Mouse (Mus musculus): ENCODE results near the gene Mtif3.

The Mtif3 gene

GRCm38 (mm10) chr5:146963118-146963936 is at the start of gene Mtif3:
Mtif3 (minus strand) TSS chr5:146963800.
- in situ Hi-C loops (cut with MboI, MseI): no loop called here

GRCm38 (mm10) chr5:147011333-147011732 is 47.7 kb upstream of the Mtif3 start:
- in situ Hi-C loops (cut with MboI, MseI): no loop called here

GRCm38 (mm10) chr5:147003303-147003702 is 39.7 kb upstream of the Mtif3 start:
- in situ Hi-C loops (cut with MboI, MseI): no loop called here

DNA sequence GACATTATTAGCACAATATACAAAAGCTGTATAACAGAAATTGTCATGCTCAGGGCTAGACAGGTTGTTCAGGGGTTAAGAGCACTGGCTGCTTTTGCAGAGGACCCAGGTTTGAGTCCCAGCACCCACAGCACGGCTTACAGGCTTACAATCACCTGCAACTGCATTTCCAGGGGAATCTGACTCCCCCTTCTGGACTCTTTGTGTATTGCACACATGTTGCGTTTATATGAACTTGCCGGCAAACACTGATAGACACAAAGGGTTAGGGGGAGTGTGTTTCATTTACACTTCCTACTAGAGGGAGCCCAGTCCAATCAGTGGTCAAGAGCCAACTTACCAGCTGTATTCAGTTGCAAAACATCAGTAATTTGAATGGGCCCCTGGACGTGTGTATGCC is 37.7 kb upstream of the Mtif3 start:
- in situ Hi-C loops (cut with MboI, MseI): no loop called here

DNA sequence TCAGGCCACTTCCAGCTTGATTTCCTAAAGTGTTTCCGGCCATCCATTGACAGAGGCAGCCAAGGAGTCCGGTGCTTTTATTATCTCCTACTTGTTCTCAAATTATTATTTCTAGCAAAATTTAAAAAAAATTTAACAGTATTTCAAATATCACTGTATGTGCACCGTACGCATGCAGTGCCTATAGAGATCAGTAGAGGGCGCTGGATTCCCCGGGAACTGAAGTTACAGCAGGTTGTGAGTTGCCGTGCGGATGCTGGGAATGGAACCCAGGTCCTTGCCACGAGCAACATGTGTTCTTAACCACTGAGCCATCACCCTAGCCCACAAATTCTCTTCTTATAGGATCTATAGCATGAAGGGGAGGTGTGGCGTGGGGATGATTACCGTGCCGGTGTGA is 35.2 kb upstream of the Mtif3 start:
- in situ Hi-C loops (cut with MboI, MseI): no loop called here

GRCm38 (mm10) chr5:146996812-146997211 is 33.2 kb upstream of the Mtif3 start:
- in situ Hi-C loops (cut with MboI, MseI): no loop called here

GRCm38 (mm10) chr5:146994973-146995372 is 31.4 kb upstream of the Mtif3 start:
- in situ Hi-C loops (cut with MboI, MseI): no loop called here

GRCm38 (mm10) chr5:146993509-146993908 is 29.9 kb upstream of the Mtif3 start:
- in situ Hi-C loops (cut with MboI, MseI): no loop called here

DNA sequence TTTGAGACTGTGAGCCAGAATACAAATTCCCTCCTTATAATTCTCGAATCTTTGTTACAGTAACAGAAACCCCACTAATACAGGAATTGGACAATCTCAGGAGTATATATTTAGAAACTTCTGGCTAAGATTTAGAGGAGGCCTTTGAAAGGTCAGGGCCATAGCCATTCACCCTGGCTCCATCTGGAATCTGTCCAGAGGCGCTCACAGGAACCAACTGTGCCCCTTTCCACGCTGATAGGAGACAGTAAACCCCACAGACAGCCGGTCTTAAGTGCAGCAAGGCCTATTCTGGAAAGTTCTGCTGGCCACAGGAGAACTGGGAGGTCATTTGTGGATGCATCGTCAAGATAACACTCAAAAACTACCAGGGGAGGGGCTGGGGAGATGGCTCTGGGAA is 25.5 kb upstream of the Mtif3 start:
- in situ Hi-C loops (cut with MboI, MseI): no loop called here

DNA sequence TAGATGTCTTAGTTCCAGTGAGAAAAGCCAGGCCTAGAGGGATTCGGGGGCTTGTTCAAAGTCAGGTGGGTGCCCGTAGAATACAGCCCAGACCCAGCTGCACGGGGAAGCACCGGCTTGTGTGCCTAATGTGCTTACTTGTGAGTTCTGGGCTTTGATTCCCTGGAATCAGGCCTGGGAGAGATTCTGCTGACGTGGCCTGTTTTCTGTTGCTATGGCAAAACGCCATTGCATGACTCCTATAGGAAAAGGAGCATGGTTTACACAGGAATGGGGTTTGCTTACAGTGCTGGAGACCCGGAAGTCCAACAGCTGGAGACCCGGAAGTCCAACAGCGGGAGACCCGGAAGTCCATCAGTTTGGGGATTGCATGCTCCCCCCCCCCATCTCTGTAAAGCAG is 24.0 kb upstream of the Mtif3 start:
- in situ Hi-C loops (cut with MboI, MseI): no loop called here

GRCm38 (mm10) chr5:146985725-146986433 is 22.3 kb upstream of the Mtif3 start:
- in situ Hi-C loops (cut with MboI, MseI): no loop called here

DNA sequence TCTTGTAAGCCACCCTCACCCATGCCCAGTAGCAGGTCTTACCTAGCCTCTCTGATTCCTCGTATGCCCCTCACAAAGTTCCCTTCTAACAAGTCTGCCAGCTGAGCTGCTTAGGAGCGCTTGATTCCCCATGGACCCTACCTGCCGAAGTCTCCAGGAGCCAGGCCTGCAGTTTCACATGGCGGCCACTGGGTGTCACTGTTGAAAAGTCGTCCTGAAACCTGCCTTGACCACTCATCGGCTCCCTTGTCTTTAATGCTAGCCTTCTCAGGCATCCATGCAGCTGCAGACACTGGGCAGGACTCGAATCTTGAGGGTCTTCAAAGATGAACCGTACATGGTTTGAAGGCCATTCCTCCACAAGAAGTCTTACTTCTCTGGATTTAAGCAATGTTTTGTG is 19.6 kb upstream of the Mtif3 start:
- in situ Hi-C loops (cut with MboI, MseI): no loop called here

DNA sequence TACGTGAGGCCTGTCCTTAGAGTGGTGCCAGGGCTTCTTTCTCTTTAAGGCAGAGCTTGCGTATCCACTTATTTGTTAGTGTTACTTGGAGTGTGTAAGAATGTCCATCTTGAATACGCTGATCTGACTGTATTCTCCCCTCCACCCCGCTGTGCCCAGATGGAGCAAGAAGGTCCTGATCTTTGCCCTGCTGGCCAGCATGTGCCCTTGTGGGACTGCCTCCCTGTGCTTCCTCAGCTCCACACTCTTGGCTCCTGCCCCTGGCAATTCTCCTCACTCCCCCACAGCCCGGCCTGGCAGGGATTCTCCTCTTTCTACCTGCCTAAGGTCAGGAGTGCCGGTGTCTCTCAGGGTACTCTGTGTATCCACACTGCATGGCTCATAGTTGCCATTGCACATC is 17.8 kb upstream of the Mtif3 start:
- in situ Hi-C loops (cut with MboI, MseI): no loop called here

GRCm38 (mm10) chr5:146974781-146975123 is 11.2 kb upstream of the Mtif3 start:
- in situ Hi-C loops (cut with MboI, MseI): no loop called here

DNA sequence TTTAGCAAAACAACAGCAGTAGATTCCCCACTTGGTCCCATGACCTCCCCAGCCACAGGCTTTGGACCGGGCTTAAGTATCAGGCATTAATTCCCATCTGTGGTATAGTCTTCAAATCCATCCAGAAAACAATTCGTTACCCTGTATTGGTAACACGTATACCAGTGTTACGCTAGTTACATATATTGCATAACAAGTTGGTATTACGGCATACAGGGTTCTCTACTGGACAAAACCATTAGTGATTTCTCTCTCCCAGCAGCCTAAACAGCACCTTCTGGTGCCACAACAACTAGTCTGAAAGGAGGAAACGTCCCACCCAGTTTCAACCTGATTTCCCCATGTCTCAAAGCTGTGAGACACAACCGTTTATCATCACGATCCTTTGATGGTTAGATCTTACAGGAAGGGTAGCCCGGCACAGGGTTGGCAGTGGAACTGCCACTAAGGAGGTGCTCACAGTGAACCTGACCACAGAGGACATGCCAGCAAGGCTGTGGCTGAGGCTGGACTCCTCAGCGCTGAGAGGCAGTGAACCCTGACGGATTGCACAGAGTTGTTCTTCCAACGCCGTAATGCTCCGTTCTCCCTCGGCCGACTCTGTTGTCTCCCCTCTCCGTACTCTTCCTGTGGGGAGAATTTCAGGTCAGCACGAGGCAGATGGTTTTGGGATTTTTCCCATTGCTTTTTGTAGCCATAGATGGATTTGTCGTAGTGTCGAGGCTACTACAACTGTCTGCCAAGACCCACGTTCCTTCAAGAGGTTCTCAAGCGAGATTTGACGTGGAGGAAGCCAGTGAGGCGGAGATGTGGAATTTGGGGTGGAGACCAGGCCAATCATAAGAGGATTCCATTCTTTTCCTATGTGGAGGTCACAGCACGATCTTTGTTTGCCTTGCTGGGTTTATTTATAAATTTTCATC is 10.5 kb upstream of the Mtif3 start:
- in situ Hi-C loops (cut with MboI, MseI): no loop called here

DNA sequence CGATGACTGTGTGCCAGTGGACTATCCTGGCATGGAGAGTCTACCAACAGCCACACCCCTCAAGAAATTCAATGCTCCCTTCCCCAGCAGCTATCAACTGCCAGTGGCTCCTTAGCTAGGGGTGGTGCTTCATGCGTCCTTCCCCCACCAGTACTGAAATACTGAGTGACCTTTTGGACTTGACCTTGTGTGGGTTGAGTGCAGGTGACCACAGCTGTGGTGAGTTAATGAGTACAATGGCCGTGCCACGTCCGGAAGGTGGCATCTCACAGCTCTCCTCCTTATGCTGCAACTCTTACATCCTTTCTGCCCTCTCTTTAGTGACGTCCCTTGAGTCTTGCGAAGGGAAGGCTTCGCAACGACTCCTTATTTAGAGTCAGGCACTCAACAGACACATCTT is 9.8 kb upstream of the Mtif3 start:
- in situ Hi-C loops (cut with MboI, MseI): no loop called here

DNA sequence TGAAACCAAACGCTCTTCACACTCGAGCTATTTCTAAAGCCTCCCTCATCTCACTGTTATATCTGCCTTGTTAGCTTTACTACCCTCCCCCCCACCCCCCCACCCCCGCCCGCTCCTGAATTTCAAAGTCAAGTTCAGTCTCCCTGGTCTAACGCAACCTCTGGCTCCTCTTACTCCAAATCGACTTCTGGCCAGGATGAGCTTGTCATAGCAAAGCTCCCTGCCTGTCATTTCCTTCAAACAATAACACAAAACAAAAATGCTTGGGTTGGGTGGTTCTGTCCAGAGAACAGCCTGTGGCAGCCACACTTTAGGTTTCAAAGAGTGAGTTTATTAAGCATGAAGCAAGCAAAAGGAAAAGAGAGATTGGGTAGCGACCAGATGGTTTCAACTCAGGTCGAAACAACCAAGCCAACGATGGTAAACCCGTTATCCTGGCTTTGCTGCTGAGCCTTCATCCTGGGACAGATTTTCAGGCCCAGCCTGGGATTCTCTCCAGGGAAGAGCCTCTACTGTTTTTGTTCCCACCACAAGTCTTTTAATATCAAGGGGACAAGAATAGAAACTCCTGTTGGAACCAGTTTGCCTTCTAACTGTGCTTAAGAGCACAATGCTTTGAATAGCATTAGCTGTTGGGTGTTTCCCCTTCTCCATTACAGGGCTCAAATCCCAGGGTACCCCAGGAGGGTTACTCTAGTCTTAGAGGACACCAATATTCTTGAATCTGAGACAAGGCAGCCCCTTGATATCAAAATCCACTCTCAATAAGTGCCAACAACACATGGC is 8.4 kb upstream of the Mtif3 start:
- in situ Hi-C loops (cut with MboI, MseI): no loop called here

DNA sequence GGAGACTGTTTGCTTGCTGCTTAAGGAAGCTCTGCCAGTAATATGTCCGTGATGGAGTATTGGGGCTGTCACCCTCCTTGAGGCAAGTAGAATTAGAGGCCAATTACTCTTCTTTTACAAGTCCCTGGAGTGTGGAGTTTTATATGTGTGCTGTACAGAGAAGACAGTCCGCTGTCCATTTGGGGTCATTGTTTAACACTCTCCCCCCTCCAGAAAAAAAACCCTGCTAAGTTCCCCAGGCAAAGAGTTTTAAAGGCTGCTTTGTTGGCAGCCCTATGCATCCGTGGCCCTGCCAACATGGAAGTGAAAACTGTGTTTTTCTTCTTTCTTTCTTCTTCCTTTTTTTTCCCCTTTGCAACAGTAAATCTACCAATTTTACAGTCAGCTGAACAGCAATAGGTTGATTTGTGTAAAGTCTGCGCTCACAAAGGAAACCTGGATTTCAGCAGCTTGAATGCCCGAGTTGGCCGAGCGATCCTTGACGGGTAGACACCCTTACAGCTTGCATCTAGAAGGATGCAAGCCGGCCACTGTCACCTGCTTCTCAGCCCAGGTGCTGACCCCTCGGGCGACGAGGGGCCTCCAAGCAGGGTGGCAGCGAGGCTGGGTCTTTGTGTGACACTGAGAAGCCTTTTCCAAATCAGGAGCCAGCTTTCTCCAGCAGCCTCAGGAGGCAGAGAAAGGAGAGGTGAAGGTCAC is 5.2 kb upstream of the Mtif3 start:
- in situ Hi-C loops (cut with MboI, MseI): no loop called here

DNA sequence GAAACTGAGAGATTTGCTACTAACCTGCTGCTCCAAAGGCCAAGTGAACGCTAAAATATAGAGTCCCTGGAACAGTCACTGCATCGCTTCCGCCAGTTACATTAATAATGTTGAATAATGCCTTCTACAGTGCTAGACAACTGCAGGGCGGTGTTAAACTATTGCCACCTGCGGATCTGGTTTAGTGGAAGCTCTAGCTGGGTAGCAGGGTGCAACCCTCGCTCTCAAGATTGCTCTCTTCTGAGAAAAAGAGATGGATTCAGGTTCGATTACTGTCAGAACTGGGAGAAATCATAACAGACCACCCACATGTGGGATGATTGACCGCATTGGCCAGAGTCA is 308 bp upstream of the Mtif3 start:
- in situ Hi-C loops (cut with MboI, MseI): no loop called here

GRCm38 (mm10) chr5:146956678-146957077 is 6.9 kb downstream of the Mtif3 start:
- in situ Hi-C loops (cut with MboI, MseI): loop anchor here (10.0 kb wide), 2 partner anchors 118 to 1792 kb away; partner anchors contain the start of genes Cpsf4, Lnx2, Polr1d and Ptcd1

- in situ Hi-C loops (cut with MboI, MseI): loop anchor here (10.0 kb wide), 2 partner anchors 119 to 1791 kb away; partner anchors contain the start of genes Cpsf4, Lnx2, Polr1d and Ptcd1
Measured at GRCm38 (mm10) chr5:146955651-146956050, 7.9 kb downstream of the Mtif3 start.
